Mouse (Mus musculus) left cerebral cortex, adult 11 months (tissue): Measurements from ENCODE around the gene Tmcc2.
"Not testable (repeated sequence)": the region's sequence is repeated elsewhere in the genome, so short reads cannot be mapped to it uniquely, and the experiment has no call there.

Experiments used
- DNase-seq: peaks from one replicate; pipeline ENCODE4 v3.0.0; 2022; ENCODE audit warnings: low spot score

Gene Tmcc2

GRCm38 (mm10) chr1:132367692-132368506 lies 23.2 kb downstream of the Tmcc2 start:
- peak; percentile 85 for DNase-seq

DNA sequence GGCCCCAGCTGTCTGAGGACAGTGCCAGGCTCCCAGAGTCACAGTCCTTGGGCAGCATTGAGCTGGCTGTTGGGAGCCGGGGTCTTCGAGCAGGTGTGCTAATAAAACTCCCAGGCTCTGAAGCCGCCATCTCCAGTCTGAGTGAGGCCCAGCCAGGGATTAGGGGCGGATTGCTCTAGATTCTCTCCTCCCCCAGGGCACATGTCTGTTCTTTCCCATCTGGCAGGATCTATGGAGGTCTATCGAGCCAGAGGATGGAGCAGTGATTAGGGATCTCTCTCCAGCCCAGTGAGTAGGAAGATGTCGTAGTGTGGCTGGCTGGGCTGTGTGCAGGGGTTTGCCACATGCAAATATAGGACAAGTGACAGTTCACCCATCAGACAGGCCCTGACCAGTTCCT lies 24.1 kb downstream of the Tmcc2 start:
- no peak for DNase-seq

- no peak for DNase-seq
Measured at GRCm38 (mm10) chr1:132366235-132366634, 24.8 kb downstream of the Tmcc2 start.

DNA sequence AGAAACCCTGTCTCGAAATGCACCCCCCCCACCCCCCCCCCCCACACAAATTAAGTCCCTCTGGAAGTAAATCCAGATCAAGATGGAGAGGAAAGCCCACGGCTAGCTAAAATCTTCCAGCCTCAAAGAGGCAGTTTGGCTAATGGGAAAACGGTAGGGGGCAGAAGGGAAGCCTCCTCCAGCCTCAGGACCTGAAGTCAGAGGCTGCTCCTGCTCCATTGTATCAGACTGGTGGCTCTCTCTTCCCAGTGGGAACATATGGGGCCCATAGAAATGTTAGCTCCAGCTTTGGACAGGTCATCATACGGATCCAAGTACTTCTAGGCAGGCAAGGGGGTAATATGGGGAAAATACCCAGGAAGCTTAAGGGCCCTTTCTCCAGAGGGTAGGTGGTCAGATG lies 25.4 kb downstream of the Tmcc2 start:
- no peak for DNase-seq

- DNase-seq = no peak
Measured at GRCm38 (mm10) chr1:132364896-132365557, 26.1 kb downstream of the Tmcc2 start.

GRCm38 (mm10) chr1:132364388-132364787 lies 26.7 kb downstream of the Tmcc2 start:
- no peak for DNase-seq

DNA sequence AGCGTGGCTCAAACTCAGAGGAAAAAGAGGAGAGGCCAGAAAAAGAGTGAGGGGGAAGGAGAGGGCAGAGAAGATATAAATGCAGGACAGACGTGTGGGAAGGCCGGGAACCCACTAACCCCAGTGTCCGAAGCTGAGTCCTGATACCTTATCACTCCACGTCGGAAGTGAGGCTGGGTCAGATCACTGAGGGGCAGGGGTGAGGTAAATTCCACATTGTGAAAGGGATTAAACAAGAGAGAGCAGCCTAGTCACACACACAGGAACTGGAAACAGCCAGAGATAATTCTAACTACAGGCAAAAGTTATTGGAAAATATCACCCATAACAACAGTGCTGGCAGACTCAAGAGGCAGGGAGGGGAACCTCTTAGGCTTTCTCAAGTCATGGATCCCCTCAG lies 29.1 kb downstream of the Tmcc2 start:
- DNase-seq = no peak

- DNase-seq = no peak
Measured at GRCm38 (mm10) chr1:132356841-132357240, 34.2 kb downstream of the Tmcc2 start.

DNA sequence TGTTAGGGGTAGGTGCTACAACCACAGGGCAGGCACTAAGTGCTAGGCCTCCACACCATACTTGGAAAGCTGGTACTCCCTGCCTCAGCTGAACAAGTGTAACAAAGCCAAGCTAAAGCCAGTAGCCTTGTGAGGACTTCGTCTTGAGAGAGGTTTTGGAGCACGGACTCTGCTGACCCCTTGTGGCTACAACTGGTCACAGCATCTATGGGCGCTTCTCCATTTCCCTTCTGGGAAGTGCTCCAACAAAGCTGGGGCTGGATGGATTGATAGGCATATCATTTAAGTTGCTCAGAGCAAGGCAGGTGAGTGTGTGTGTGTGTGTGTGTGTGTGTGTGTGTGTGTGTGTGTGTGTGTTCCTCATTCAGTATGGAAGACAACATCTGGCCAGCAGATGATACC lies 35.2 kb downstream of the Tmcc2 start:
- peak; percentile 80 for DNase-seq

DNA sequence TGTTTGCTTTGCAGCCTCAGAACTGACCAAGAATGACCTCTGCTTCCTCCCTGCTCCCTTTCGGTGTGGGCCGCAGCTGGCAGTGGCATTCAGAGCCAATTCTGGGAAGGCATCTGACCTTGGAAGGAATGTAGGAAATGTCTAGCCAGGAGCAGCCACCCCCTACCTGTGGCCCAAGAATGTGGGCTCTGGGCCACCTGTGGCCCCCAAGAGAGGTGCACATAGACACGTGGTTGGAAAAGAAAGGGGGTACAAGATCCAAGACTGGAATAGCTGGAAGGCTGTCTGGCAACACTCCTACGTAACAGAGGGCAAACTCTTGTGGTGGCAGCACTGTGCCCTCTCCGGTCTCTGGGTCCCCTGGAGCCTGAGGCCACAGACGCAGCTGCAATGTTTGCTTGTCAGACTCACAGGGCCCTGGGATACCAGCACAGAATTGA lies 35.9 kb downstream of the Tmcc2 start:
- DNase-seq = no peak

DNA sequence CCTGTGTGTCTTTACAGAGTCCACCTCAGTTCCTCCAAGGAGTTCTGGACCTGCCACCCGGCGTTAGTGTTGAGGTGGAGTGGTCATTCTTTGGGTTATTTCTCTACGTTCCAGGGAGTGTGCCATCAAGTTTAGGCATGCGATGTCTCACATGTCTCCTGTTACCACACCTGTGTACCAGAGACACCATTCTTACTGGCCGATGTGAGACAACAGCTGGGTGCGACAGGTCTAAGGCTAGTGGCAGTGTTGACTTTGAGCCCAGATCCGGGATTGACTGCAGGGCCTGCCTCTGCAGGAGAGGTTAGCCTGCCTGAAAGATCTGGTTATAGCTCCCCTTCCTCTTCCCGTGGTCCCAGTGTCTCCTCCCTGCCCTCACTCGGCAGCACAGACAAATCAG lies 36.8 kb downstream of the Tmcc2 start:
- no peak for DNase-seq

DNA sequence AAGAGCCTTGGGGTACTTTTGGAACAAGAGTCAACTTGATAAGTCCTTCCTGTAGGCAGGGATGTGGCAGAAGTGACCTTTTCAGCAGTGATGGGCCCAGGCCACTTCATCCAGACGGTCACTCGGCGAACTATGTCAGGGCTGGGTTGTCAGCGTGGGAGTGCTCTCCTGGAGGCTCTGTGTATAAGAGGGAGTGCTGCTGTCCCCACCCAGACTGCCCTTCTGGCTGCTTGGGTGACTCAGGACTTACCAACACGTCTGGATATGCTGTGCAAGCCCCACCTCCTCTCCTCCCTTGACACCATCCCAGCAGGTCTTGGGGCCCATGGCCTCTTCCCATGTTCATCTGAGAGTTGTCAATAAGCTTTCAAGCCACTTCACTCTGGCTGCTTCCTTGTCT lies 37.7 kb downstream of the Tmcc2 start:
- no peak for DNase-seq

DNA sequence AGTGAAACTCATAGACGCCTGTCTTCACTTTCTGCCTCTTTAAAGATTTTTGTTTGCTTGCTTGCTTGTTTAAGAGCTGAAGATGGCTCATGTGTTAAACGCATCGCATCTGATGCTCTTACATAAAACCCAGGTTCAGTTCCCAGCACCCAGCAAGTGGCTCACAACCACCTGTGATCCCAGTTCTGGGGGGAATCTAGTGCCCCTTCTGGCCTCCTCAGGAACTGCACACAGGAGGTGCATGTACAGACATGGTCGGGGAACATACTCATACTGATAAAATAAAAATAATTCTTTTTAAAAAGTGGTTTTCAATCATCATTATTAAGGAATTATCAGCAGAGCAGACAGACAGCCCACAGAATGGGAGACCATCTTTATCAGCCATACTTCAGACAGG lies 40.0 kb downstream of the Tmcc2 start:
- DNase-seq = no peak

- not testable (repeated sequence) for DNase-seq
Measured at GRCm38 (mm10) chr1:132349601-132350000, 41.5 kb downstream of the Tmcc2 start.

- DNase-seq = not testable (repeated sequence)
Measured at GRCm38 (mm10) chr1:132349049-132349448, 42.0 kb downstream of the Tmcc2 start.

DNA sequence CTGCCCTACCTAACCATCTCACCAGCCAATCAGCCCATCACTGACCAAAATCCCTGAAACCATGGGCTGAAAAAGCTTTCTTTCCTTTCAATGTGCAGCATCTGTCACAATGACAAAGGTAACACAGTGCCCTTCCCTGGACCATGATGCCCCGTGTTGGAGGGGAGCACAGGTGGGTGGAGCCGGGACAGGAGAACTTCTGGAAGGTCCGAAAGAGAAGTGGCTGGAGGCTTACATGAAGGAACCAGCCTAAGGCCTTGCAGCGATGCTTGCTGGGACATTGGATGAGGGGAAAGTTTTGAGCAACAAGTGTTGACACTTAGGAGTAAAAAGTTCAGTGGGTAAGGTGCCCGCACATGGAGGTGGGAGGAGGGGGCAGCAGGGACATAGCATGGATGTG lies 42.7 kb downstream of the Tmcc2 start:
- DNase-seq = no peak

- no peak for DNase-seq
Measured at GRCm38 (mm10) chr1:132346951-132347350, 44.1 kb downstream of the Tmcc2 start.

- DNase-seq = no peak
Measured at GRCm38 (mm10) chr1:132346134-132346851, 44.8 kb downstream of the Tmcc2 start.

- DNase-seq = no peak
Measured at GRCm38 (mm10) chr1:132345514-132345913, 45.6 kb downstream of the Tmcc2 start.

GRCm38 (mm10) chr1:132343656-132344055 lies 47.4 kb downstream of the Tmcc2 start:
- DNase-seq = no peak

GRCm38 (mm10) chr1:132343191-132343590 lies 47.9 kb downstream of the Tmcc2 start:
- DNase-seq = no peak

- no peak for DNase-seq
Measured at GRCm38 (mm10) chr1:132342518-132342917, 48.6 kb downstream of the Tmcc2 start.
